Mouse (Mus musculus): ENCODE measurements around the gene Adm2. TPM values are rescaled to one million over a fixed set of nuclear protein-coding genes. Genes with fewer than 3 reads are reported as not detected.

Adm2 gene
- polyA plus RNA-seq, 1 experiment: not detected

GRCm38 (mm10) chr15:89334271-89334670 lies 11.8 kb downstream of the Adm2 start, which contains the start of gene Miox:
Gene Miox (plus strand): TSS chr15:89334398.
- Histone ChIP-seq H3K4me1 (ENCODE audit: control insufficient read depth, insufficient read depth, insufficient read length, low read length) (no peaks in the 10 kb centered on the region), H3K4me3 (ENCODE audit: insufficient read depth, low read depth, low read length) (no peak within 1 kb of the TSS), H3K27ac (replicated peaks; ENCODE audit: low read depth, low read length) (no peak within 1 kb of the TSS)

- no peaks in the 10 kb centered on the region for H3K4me1 ChIP-seq (ENCODE audit: control insufficient read depth, insufficient read depth, insufficient read length, low read length)
- H3K4me3 ChIP-seq (ENCODE audit: insufficient read depth, low read depth, low read length): no peak overlapping the region
- no peak overlapping the region for H3K27ac ChIP-seq (replicated peaks; ENCODE audit: low read depth, low read length)
Observed at GRCm38 (mm10) chr15:89334774-89335537, 12.4 kb downstream of the Adm2 start.

GRCm38 (mm10) chr15:89336422-89336821 lies 13.9 kb downstream of the Adm2 start:
- no peaks in the 10 kb centered on the region for H3K4me1 ChIP-seq (ENCODE audit: control insufficient read depth, insufficient read depth, insufficient read length, low read length)
- H3K4me3 ChIP-seq (ENCODE audit: insufficient read depth, low read depth, low read length): no peak overlapping the region
- no peak overlapping the region for H3K27ac ChIP-seq (replicated peaks; ENCODE audit: low read depth, low read length)

- no peak overlapping the region for H3K4me3 ChIP-seq (ENCODE audit: insufficient read depth, low read depth, low read length)
- H3K27ac ChIP-seq (replicated peaks; ENCODE audit: low read depth, low read length): no peak overlapping the region
- H3K4me1 ChIP-seq (ENCODE audit: control insufficient read depth, insufficient read depth, insufficient read length, low read length): no peaks in the 10 kb centered on the region
Observed at GRCm38 (mm10) chr15:89339696-89340095, 17.2 kb downstream of the Adm2 start.

- no peak overlapping the region for H3K27ac ChIP-seq (replicated peaks; ENCODE audit: low read depth, low read length)
- H3K4me1 ChIP-seq (ENCODE audit: control insufficient read depth, insufficient read depth, insufficient read length, low read length): no peaks in the 10 kb centered on the region
- no peak overlapping the region for H3K4me3 ChIP-seq (ENCODE audit: insufficient read depth, low read depth, low read length)
Observed at GRCm38 (mm10) chr15:89340136-89340535, 17.6 kb downstream of the Adm2 start.

- Histone ChIP-seq H3K4me1 (ENCODE audit: control insufficient read depth, insufficient read depth, insufficient read length, low read length) (no peaks in the 10 kb centered on the region), H3K27ac (replicated peaks; ENCODE audit: low read depth, low read length) (no peak overlapping the region), H3K4me3 (ENCODE audit: insufficient read depth, low read depth, low read length) (no peak overlapping the region)
Observed at GRCm38 (mm10) chr15:89341678-89342077, 19.2 kb downstream of the Adm2 start.

GRCm38 (mm10) chr15:89343325-89343724 lies 20.8 kb downstream of the Adm2 start:
- no peak overlapping the region for H3K4me3 ChIP-seq (ENCODE audit: insufficient read depth, low read depth, low read length)
- no peak overlapping the region for H3K27ac ChIP-seq (replicated peaks; ENCODE audit: low read depth, low read length)

GRCm38 (mm10) chr15:89350447-89350846 lies 27.9 kb downstream of the Adm2 start:
- H3K4me3 ChIP-seq (ENCODE audit: insufficient read depth, low read depth, low read length): peak overlapping the region; percentile 36
- H3K27ac ChIP-seq (replicated peaks; ENCODE audit: low read depth, low read length): peak overlapping the region; percentile 82

More at GRCm38 (mm10) chr15:89343325-89343724, 20.8 kb downstream of the Adm2 start:
- no peaks in the 10 kb centered on the region for H3K4me1 ChIP-seq (ENCODE audit: control insufficient read depth, insufficient read depth, insufficient read length, low read length)

GRCm38 (mm10) chr15:89351302-89351701 lies 28.8 kb downstream of the Adm2 start:
- Histone ChIP-seq H3K27ac (replicated peaks; ENCODE audit: low read depth, low read length) (peak overlapping the region; percentile 59), H3K4me3 (ENCODE audit: insufficient read depth, low read depth, low read length) (no peak overlapping the region), H3K4me1 (ENCODE audit: control insufficient read depth, insufficient read depth, insufficient read length, low read length) (peaks cover 8% of the 10 kb centered on the region)

More at GRCm38 (mm10) chr15:89350447-89350846, 27.9 kb downstream of the Adm2 start:
- peaks cover 6% of the 10 kb centered on the region for H3K4me1 ChIP-seq (ENCODE audit: control insufficient read depth, insufficient read depth, insufficient read length, low read length)

- H3K27ac ChIP-seq (replicated peaks; ENCODE audit: low read depth, low read length): no peak overlapping the region
- no peak overlapping the region for H3K4me3 ChIP-seq (ENCODE audit: insufficient read depth, low read depth, low read length)
- peaks cover 9% of the 10 kb centered on the region for H3K4me1 ChIP-seq (ENCODE audit: control insufficient read depth, insufficient read depth, insufficient read length, low read length)
Observed at GRCm38 (mm10) chr15:89352054-89352453, 29.5 kb downstream of the Adm2 start.

GRCm38 (mm10) chr15:89352795-89353194 lies 30.3 kb downstream of the Adm2 start:
- no peak overlapping the region for H3K27ac ChIP-seq (replicated peaks; ENCODE audit: low read depth, low read length)
- no peak overlapping the region for H3K4me3 ChIP-seq (ENCODE audit: insufficient read depth, low read depth, low read length)
- peaks cover 9% of the 10 kb centered on the region for H3K4me1 ChIP-seq (ENCODE audit: control insufficient read depth, insufficient read depth, insufficient read length, low read length)

GRCm38 (mm10) chr15:89353837-89354236 lies 31.3 kb downstream of the Adm2 start:
- Histone ChIP-seq H3K27ac (replicated peaks; ENCODE audit: low read depth, low read length) (no peak overlapping the region), H3K4me1 (ENCODE audit: control insufficient read depth, insufficient read depth, insufficient read length, low read length) (peaks cover 9% of the 10 kb centered on the region), H3K4me3 (ENCODE audit: insufficient read depth, low read depth, low read length) (no peak overlapping the region)

GRCm38 (mm10) chr15:89354455-89354854 lies 31.9 kb downstream of the Adm2 start:
- no peak overlapping the region for H3K27ac ChIP-seq (replicated peaks; ENCODE audit: low read depth, low read length)
- H3K4me1 ChIP-seq (ENCODE audit: control insufficient read depth, insufficient read depth, insufficient read length, low read length): peaks cover 11% of the 10 kb centered on the region
- H3K4me3 ChIP-seq (ENCODE audit: insufficient read depth, low read depth, low read length): peak overlapping the region; percentile 88

- H3K27ac ChIP-seq (replicated peaks; ENCODE audit: low read depth, low read length): peak within 1 kb of the TSS; percentile 79
Observed at GRCm38 (mm10) chr15:89355241-89356187, 33.0 kb downstream of the Adm2 start, which contains the start of the genes Lmf2 and Ncaph2. Gene Lmf2 (minus strand): TSS chr15:89355659. Gene Ncaph2 (plus strand): TSS chr15:89355719.

GRCm38 (mm10) chr15:89356372-89356771 lies 33.9 kb downstream of the Adm2 start:
- Histone ChIP-seq H3K4me1 (ENCODE audit: control insufficient read depth, insufficient read depth, insufficient read length, low read length) (peaks cover 11% of the 10 kb centered on the region), H3K4me3 (ENCODE audit: insufficient read depth, low read depth, low read length) (peak overlapping the region; percentile 84), H3K27ac (replicated peaks; ENCODE audit: low read depth, low read length) (0 out of 2 replicates have a peak overlapping the region, but pooled peaks have one; percentile 76)

More at GRCm38 (mm10) chr15:89355241-89356187, 33.0 kb downstream of the Adm2 start, which contains the start of the genes Lmf2 and Ncaph2:
- H3K4me3 ChIP-seq (ENCODE audit: insufficient read depth, low read depth, low read length): peak within 1 kb of the TSS; percentile 88
- H3K4me1 ChIP-seq (ENCODE audit: control insufficient read depth, insufficient read depth, insufficient read length, low read length): peaks cover 11% of the 10 kb centered on the region
